Mouse (Mus musculus) E14TG2a.4 (cell line): ENCODE results near the gene Fmnl2.
A peak's percentile ranks its signal among the peaks of the same experiment; 100 is the strongest.

Source experiments
- H3K27me3 ChIP-seq: 2 replicates; pipeline ENCODE4 v1.6.1; 2014; ENCODE audit warnings: low read length, control low read depth; ENCODE audit not compliant: insufficient read depth
- H3K36me3 ChIP-seq: 2 replicates; pipeline ENCODE4 v1.6.1; 2014; ENCODE audit warnings: low read length, control low read depth; ENCODE audit not compliant: insufficient read depth
- H3K4me1 ChIP-seq: replicated peaks from 2 replicates; pipeline ENCODE4 v1.6.1; 2014; ENCODE audit warnings: low read depth, low read length, control low read depth
- H3K4me3 ChIP-seq: replicated peaks from 2 replicates; pipeline ENCODE4 v1.5.1; 2014; ENCODE audit warnings: mild to moderate bottlenecking, low read length
- H3K9me3 ChIP-seq: 2 replicates; pipeline ENCODE4 v1.6.1; 2014; ENCODE audit warnings: low read length, control low read depth
- CTCF ChIP-seq: conservative IDR thresholded peaks from 2 replicates; pipeline ENCODE4 v1.5.1; 2014; ENCODE audit warnings: low read length
- NANOG ChIP-seq: IDR thresholded peaks from 2 replicates; pipeline ENCODE4 v1.6.1; 2014; ENCODE audit warnings: borderline replicate concordance, low read length, mixed read lengths
- POU5F1 ChIP-seq: IDR thresholded peaks from 2 replicates; pipeline ENCODE4 v1.6.1; 2014; ENCODE audit warnings: low read length, borderline replicate concordance

The Fmnl2 gene

GRCm38 (mm10) chr2:52959291-52959621, 101.6 kb downstream of the Fmnl2 start:
- H3K4me3 ChIP-seq = peak overlapping the region; percentile 67
- H3K9me3 ChIP-seq = peaks cover 6% of the 10 kb centered on the region; the same call in 1 of the 2 replicates
- H3K36me3 ChIP-seq = no peaks in the 10 kb centered on the region
- no peak for TF ChIP-seq POU5F1
- H3K27me3 ChIP-seq = no peaks in the 10 kb centered on the region
- peaks cover 90% of the 10 kb centered on the region for H3K4me1 ChIP-seq

- TF ChIP-seq NANOG (no peak), POU5F1 (no peak), CTCF (no peak)
- H3K4me1 ChIP-seq = peaks cover 93% of the 10 kb centered on the region
- H3K9me3 ChIP-seq = no peaks in the 10 kb centered on the region
- no peaks in the 10 kb centered on the region for H3K36me3 ChIP-seq
- no peaks in the 10 kb centered on the region for H3K27me3 ChIP-seq
- H3K4me3 ChIP-seq = peak overlapping the region; percentile 67
These were observed 102.3 kb downstream of the Fmnl2 start for GRCm38 (mm10) chr2:52959982-52960381.

- H3K27me3 ChIP-seq = no peaks in the 10 kb centered on the region
- peaks cover 93% of the 10 kb centered on the region for H3K4me1 ChIP-seq
- no peaks in the 10 kb centered on the region for H3K36me3 ChIP-seq
- no peaks in the 10 kb centered on the region for H3K9me3 ChIP-seq
- H3K4me3 ChIP-seq = peak overlapping the region; percentile 67
- TF ChIP-seq CTCF (no peak), POU5F1 (no peak), NANOG (no peak)
These were observed 103.0 kb downstream of the Fmnl2 start for GRCm38 (mm10) chr2:52960697-52961096.

- Histone ChIP-seq H3K27me3 (no peaks in the 10 kb centered on the region), H3K4me3 (no peak overlapping the region), H3K36me3 (no peaks in the 10 kb centered on the region), H3K9me3 (no peaks in the 10 kb centered on the region), H3K4me1 (peaks cover 97% of the 10 kb centered on the region)
- no peak for TF ChIP-seq NANOG
- no peak for TF ChIP-seq POU5F1
- TF ChIP-seq CTCF = no peak
These were observed 105.8 kb downstream of the Fmnl2 start for GRCm38 (mm10) chr2:52963439-52963838.

- Histone ChIP-seq H3K27me3 (no peaks in the 10 kb centered on the region), H3K9me3 (no peaks in the 10 kb centered on the region), H3K4me1 (peaks cover 91% of the 10 kb centered on the region), H3K36me3 (no peaks in the 10 kb centered on the region), H3K4me3 (no peak overlapping the region)
- TF ChIP-seq POU5F1 (no peak), NANOG (no peak), CTCF (no peak)
These were observed 106.8 kb downstream of the Fmnl2 start for GRCm38 (mm10) chr2:52964386-52964928.

- Histone ChIP-seq H3K4me3 (no peak overlapping the region), H3K9me3 (no peaks in the 10 kb centered on the region), H3K36me3 (no peaks in the 10 kb centered on the region), H3K27me3 (no peaks in the 10 kb centered on the region), H3K4me1 (peaks cover 74% of the 10 kb centered on the region)
- TF ChIP-seq POU5F1 = no peak
- no peak for TF ChIP-seq CTCF
- no peak for TF ChIP-seq NANOG
These were observed 108.6 kb downstream of the Fmnl2 start for GRCm38 (mm10) chr2:52966227-52966626.

DNA sequence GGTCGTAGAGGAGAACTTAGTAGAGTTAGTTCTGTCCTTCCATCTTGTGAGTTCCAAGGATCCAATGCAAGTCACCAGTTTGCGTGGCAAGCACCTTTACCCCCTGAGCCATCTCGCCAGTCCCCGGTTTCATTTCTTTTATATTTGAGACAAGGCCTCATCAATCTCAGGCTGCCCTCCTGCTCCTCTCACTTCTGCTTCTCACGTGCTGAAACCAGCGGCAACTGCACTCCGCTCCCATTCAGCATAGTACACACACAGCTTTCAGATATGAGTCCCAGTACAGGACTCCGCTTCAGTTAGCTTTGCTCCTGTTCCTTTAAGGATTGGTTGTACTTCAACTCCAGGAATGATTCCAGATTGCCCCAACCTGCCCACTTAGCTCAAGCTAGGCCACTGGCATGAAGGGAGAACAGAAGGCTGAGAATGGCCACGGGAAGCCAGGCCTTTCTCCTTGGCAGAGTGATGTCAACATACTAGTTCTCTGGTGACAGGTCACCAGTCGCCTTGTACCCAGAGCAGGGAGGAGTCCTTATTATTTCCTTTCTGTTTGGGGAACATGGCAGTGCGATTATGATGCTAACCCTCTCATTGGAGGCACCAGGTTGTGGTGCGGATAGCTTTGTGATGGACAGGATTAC, 109.3 kb downstream of the Fmnl2 start:
- Histone ChIP-seq H3K9me3 (no peaks in the 10 kb centered on the region), H3K36me3 (no peaks in the 10 kb centered on the region), H3K4me3 (no peak overlapping the region), H3K4me1 (peaks cover 67% of the 10 kb centered on the region), H3K27me3 (no peaks in the 10 kb centered on the region)
- TF ChIP-seq CTCF = no peak
- TF ChIP-seq NANOG = no peak
- TF ChIP-seq POU5F1 = no peak

GRCm38 (mm10) chr2:52967461-52967823, 109.8 kb downstream of the Fmnl2 start:
- H3K4me3 ChIP-seq = no peak overlapping the region
- H3K27me3 ChIP-seq = no peaks in the 10 kb centered on the region
- TF ChIP-seq NANOG (no peak), CTCF (no peak), POU5F1 (no peak)
- H3K36me3 ChIP-seq = no peaks in the 10 kb centered on the region
- H3K4me1 ChIP-seq = peaks cover 62% of the 10 kb centered on the region
- no peaks in the 10 kb centered on the region for H3K9me3 ChIP-seq

DNA sequence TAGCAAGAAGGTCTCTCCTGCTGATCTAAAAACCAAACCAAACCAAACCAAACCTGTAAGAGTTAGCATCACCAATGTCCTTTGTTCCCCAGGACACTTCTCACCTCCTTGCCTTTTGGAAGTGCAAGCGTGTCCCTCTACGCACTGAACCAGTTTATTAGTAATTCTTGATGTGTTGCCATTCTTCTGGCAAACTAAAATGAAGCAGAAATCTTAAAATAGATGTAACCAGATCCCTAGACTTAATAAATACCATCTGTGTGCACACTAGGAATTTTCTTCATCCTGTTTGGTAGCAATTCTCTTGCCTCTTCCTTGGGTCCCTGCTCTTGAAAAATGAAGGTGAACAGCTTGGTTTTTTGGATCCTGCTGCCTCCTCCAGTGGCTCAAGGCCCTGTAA, 111.2 kb downstream of the Fmnl2 start:
- Histone ChIP-seq H3K4me1 (peaks cover 47% of the 10 kb centered on the region), H3K36me3 (no peaks in the 10 kb centered on the region), H3K4me3 (no peak overlapping the region), H3K27me3 (no peaks in the 10 kb centered on the region), H3K9me3 (no peaks in the 10 kb centered on the region)
- TF ChIP-seq NANOG = no peak
- no peak for TF ChIP-seq POU5F1
- TF ChIP-seq CTCF = no peak
